8 mouse cellular contexts compared by ENCODE assay signal in the genomic region with DNA sequence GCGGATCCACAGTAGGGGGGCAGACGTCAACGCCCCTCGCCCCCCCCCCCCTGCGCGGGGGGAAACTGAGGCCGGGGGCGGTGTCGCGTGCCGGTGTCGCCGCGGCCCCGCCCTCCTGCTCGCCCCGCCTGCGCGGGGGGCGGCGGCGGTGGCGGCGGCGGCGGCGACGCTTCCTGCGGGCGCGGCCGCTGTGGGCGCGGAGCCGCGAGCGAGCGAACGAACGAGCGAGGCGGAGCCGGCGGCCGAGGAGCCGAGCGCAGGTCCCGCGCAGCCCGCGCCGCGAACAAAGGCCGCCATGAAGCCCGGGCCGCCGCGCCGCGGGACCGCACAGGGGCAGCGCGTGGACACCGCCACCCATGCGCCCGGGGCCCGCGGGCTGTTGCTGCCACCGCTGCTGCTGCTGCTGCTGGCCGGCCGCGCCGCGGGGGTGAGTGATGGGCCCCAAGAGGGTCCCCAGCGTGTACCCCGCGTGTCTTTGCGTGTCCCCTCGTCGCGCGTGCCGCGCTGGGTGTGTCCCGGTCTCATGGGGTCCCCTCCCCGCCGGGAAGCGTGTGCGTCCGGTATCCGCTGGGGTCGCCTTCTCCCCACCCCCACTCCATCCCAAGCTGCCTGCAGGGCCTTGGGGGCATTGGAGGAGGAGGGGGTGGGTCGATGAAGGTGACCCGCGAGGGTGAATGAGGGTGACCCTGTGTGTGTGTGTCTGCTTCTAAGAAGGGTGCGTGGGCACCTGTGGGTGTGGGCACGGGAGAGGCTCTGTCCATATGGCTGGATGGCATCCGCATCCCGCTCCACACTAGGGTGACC. TPM values are rescaled to one million over a fixed set of nuclear protein-coding genes. Genes with fewer than 3 reads are reported as not detected.
DNase-seq lines count a peak whose midpoint lies in the region; ATAC-seq and TF ChIP-seq lines count a peak whose summit lies in the region.

A gene (plus strand): TSS at position 162 of the 804 bp plus-strand sequence.

- no peak within 1 kb of the TSS for H3K27ac ChIP-seq in ES-Bruce4 (ENCODE audit: insufficient read depth, low read length)
- peak within 1 kb of the TSS; percentile 56; the same call in 1 of the 2 replicates for H3K27ac ChIP-seq in heart, postnatal 0 days (ENCODE audit: low read depth)
- H3K27ac ChIP-seq in midbrain, embryonic 16.5 days (ENCODE audit: low read length): peak within 1 kb of the TSS; percentile 88

- peak within 1 kb of the TSS; percentile 86 for H3K4me2 ChIP-seq in heart, postnatal 0 days (ENCODE audit: low read depth, low read length)
- H3K4me2 ChIP-seq in midbrain, embryonic 16.5 days (ENCODE audit: low read length): peak within 1 kb of the TSS; percentile 92

- H3K36me3 ChIP-seq in ES-Bruce4 (ENCODE audit: control insufficient read depth, insufficient read depth, low read length, poor library complexity, severe bottlenecking): no peaks in the 10 kb centered on the region
- H3K36me3 ChIP-seq in heart, postnatal 0 days (replicated peaks; ENCODE audit: control insufficient read depth, insufficient read depth, low read length): no peaks in the 10 kb centered on the region
- H3K36me3 ChIP-seq in midbrain, embryonic 16.5 days (ENCODE audit: control insufficient read depth, insufficient read depth, low read length): no peaks in the 10 kb centered on the region

- no peak for TF ChIP-seq EP300 in ES-Bruce4 (IDR thresholded peaks at IDR 0.05; ENCODE audit: insufficient read depth, low read depth, low read length)
- no peak for TF ChIP-seq EP300 in heart, postnatal 0 days (IDR thresholded peaks at IDR 0.05; ENCODE audit: low read depth)

- peak within 1 kb of the TSS; percentile 59 for H3K9ac ChIP-seq in ES-Bruce4 (ENCODE audit: low read depth, poor library complexity, severe bottlenecking)
- H3K9ac ChIP-seq in heart, postnatal 0 days (replicated peaks; ENCODE audit: low read depth, low read length): peak within 1 kb of the TSS; percentile 75
- H3K9ac ChIP-seq in midbrain, embryonic 16.5 days (ENCODE audit: low read depth, low read length): peak within 1 kb of the TSS; percentile 100

- no peaks in the 10 kb centered on the region for H3K9me3 ChIP-seq in ES-Bruce4 (replicated peaks; ENCODE audit: control insufficient read depth, insufficient read depth, low read length, poor library complexity, severe bottlenecking)
- H3K9me3 ChIP-seq in heart, postnatal 0 days (replicated peaks; ENCODE audit: control insufficient read depth, low read length): no peaks in the 10 kb centered on the region
- no peaks in the 10 kb centered on the region for H3K9me3 ChIP-seq in midbrain, embryonic 16.5 days (replicated peaks; ENCODE audit: control insufficient read depth, low read length, poor library complexity, severe bottlenecking)

- TF ChIP-seq CTCF in ES-Bruce4 (IDR thresholded peaks at IDR 0.05; ENCODE audit: low read depth, low read length): no peak
- TF ChIP-seq CTCF in heart, postnatal 0 days (IDR thresholded peaks at IDR 0.05; ENCODE audit: low read depth): no peak

- WGBS in heart, postnatal 0 days: 2% methylated on average over 73 of the region's 99 CpGs
- WGBS in midbrain, embryonic 16.5 days: 2% methylated on average over 29 of the region's 99 CpGs

- ATAC-seq in heart, postnatal 0 days (ENCODE audit: insufficient read depth, low read depth): peak; percentile 45
- peak; percentile 50 for ATAC-seq in midbrain, embryonic 16.5 days
- no peak for ATAC-seq in erythroid progenitor cell, adult 5-6 weeks (replicated peaks; ENCODE audit: low FRiP score, poor library complexity, severe bottlenecking)

- DNase-seq in heart, adult 11 months: peak; percentile 97
- DNase-seq in heart, adult 9 months (ENCODE audit: low spot score in 2 of 2): no peak
- DNase-seq in embryo, embryonic 9.5 days (ENCODE audit: extremely low spot score): peak; percentile 39
- no peak for DNase-seq in heart, postnatal 0 days (ENCODE audit: low spot score)
- peak in 1 of 2 experiments; percentile 56 for DNase-seq in left cerebral cortex, postnatal 14 days (ENCODE audit: low spot score in 2 of 2)

- H3K4me1 ChIP-seq in ES-Bruce4 (ENCODE audit: control insufficient read depth, insufficient read depth, low read length): no peaks in the 10 kb centered on the region
- H3K4me1 ChIP-seq in heart, postnatal 0 days (ENCODE audit: control insufficient read depth, insufficient read depth): peaks cover 12% of the 10 kb centered on the region
- H3K4me1 ChIP-seq in midbrain, embryonic 16.5 days (ENCODE audit: control insufficient read depth, insufficient read depth, low read length): peaks cover 43% of the 10 kb centered on the region

- peaks cover 8% of the 10 kb centered on the region for H3K27me3 ChIP-seq in ES-Bruce4 (ENCODE audit: control insufficient read depth, insufficient read depth, low read length, poor library complexity, severe bottlenecking)
- H3K27me3 ChIP-seq in heart, postnatal 0 days (ENCODE audit: control insufficient read depth, insufficient read depth, low read length): no peaks in the 10 kb centered on the region
- H3K27me3 ChIP-seq in midbrain, embryonic 16.5 days (ENCODE audit: control insufficient read depth, insufficient read depth, low read depth, low read length): no peaks in the 10 kb centered on the region

- intact Hi-C loops in left cerebral cortex, postnatal 14 days (cut with DNase I): loop anchor here (10.0 kb wide), 1 partner anchor 1042 kb away; a partner anchor contains a TSS

- no peak for TF ChIP-seq POLR2A in ES-Bruce4 (IDR thresholded peaks at IDR 0.05; ENCODE audit: insufficient read depth, low read length)

- peak within 1 kb of the TSS; percentile 59 for H3K4me3 ChIP-seq in ES-Bruce4 (ENCODE audit: low read depth, low read length)
- peak within 1 kb of the TSS; percentile 69 for H3K4me3 ChIP-seq in heart, postnatal 0 days (ENCODE audit: low read depth, low read length)
- H3K4me3 ChIP-seq in midbrain, embryonic 16.5 days (ENCODE audit: low read depth, low read length): peak within 1 kb of the TSS; percentile 95

RNA-seq across cellular contexts. Expression of the gene that starts here (rescaled TPM):
- polyA plus RNA-seq in ES-Bruce4 (2011; ENCODE audit: insufficient read depth, insufficient read length, low read depth, missing spikeins): 8.1 and 8.6 TPM in 2 replicates
- total RNA-seq in heart, postnatal 0 days (2014; rRNA removed; ENCODE audit: low replicate concordance): 44.2 and 55.2 TPM in 2 replicates
- 9.3 and 9.4 TPM in 2 replicates for polyA plus RNA-seq in heart, postnatal 0 days (2015; fragmentation: Nextera tagmentation; extraction: Ambion mirVana)
- 100 to 1,000 TPM; 246 to 250 TPM for total RNA-seq in left cerebral cortex, postnatal 14 days (2021)
- 188 and 205 TPM in 2 replicates for polyA plus RNA-seq in midbrain, embryonic 16.5 days (2015; fragmentation: Nextera tagmentation; extraction: Ambion mirVana)
- total RNA-seq in erythroid progenitor cell, adult 5-6 weeks (2015; ENCODE audit: low replicate concordance): 25.9 and 31.0 TPM in 2 replicates
- total RNA-seq in erythroid progenitor cell, adult 5-6 weeks (2017; ENCODE audit: low replicate concordance): 9.9 and 13.7 TPM in 2 replicates

Comparison
In these comparisons a context has a peak if more than half of its experiments do, and no peak if none do; other contexts are left out.
1. RNA of the gene that starts here (polyA plus RNA-seq): 188 to 205 TPM in midbrain, embryonic 16.5 days; 9.3 to 9.4 TPM in heart, postnatal 0 days and 8.1 to 8.6 TPM in ES-Bruce4; every median in the first group is over 10 times any median in the second.
2. DNase-seq: peak in heart, adult 11 months (single experiment) and embryo, embryonic 9.5 days (single experiment); none in heart, adult 9 months (0 of 2) and heart, postnatal 0 days (single experiment).
3. Peak in every context shown above with its lines, with median percentiles within 50 percentile points of each other: H3K4me3 ChIP-seq and H3K9ac ChIP-seq.